Mouse (Mus musculus) kidney, embryonic 16.5 days (tissue): ENCODE measurements at regions not wholly inside any gene's neighbourhood (a gene's known extent, or its start where the extent isn't known, plus 50 kb on each side); places are given as distances from the start of the nearest gene placed in this dataset.

ENCODE experiments used
- ATAC-seq: fragments of 200-750 bp; cut with Nextera tagmentation; 2 replicates; pipeline ENCODE4 v1.8.0; 2017; ENCODE audit warnings: moderate TSS enrichment; ENCODE audit not compliant: low FRiP score, low TSS enrichment
- H3K27ac ChIP-seq: fragments of 300-500 bp; sonication (generic); 2 replicates; pipeline ENCODE4 v1.5.1; 2014; ENCODE audit warnings: low read length
- H3K27me3 ChIP-seq: fragments of 300-500 bp; sonication (generic); 2 replicates; pipeline ENCODE4 v1.6.1; 2014; ENCODE audit warnings: low read length, control low read depth, mixed read lengths; ENCODE audit not compliant: insufficient read depth
- H3K36me3 ChIP-seq: fragments of 300-500 bp; sonication (generic); 2 replicates; pipeline ENCODE4 v1.6.1; 2014; ENCODE audit warnings: low read length, control low read depth, mixed read lengths; ENCODE audit not compliant: insufficient read depth
- H3K4me1 ChIP-seq: fragments of 300-500 bp; sonication (generic); 2 replicates; pipeline ENCODE4 v1.6.1; 2014; ENCODE audit warnings: low read length, control low read depth, mixed read lengths; ENCODE audit not compliant: insufficient read depth
- H3K4me2 ChIP-seq: fragments of 300-500 bp; sonication (generic); replicated peaks from 2 replicates; pipeline ENCODE4 v1.6.1; 2014; ENCODE audit warnings: low read depth, low read length
- H3K4me3 ChIP-seq: fragments of 300-500 bp; sonication (generic); 2 replicates; pipeline ENCODE4 v1.5.1; 2014; ENCODE audit warnings: mild to moderate bottlenecking, low read length
- H3K9ac ChIP-seq: fragments of 300-500 bp; sonication (generic); replicated peaks from 2 replicates; pipeline ENCODE4 v1.6.1; 2014; ENCODE audit warnings: low read length
- H3K9me3 ChIP-seq: fragments of 300-500 bp; sonication (generic); 2 replicates; pipeline ENCODE4 v1.6.1; 2016; ENCODE audit warnings: low read length, control low read depth
- WGBS: fragments of 180-500 bp; shearing (Covaris S2); extraction: QIAGEN DNeasy Blood & Tissue Kit; methylation state at CpG from one replicate; pipeline ENCODE4 v1.1.7; 2014; 5-methylcytosine and 5-hydroxymethylcytosine counted together

- H3K9me3 ChIP-seq: no peaks in the 10 kb centered on the region
- no peak overlapping the region for H3K4me3 ChIP-seq
- no peaks in the 10 kb centered on the region for H3K36me3 ChIP-seq
- no peak for ATAC-seq
- no peak overlapping the region for H3K27ac ChIP-seq
- H3K27me3 ChIP-seq: no peaks in the 10 kb centered on the region
- no peak overlapping the region for H3K9ac ChIP-seq
- no peaks in the 10 kb centered on the region for H3K4me1 ChIP-seq
- H3K4me2 ChIP-seq: no peak overlapping the region
- WGBS: 72% methylated on average over 3 of the region's 3 CpGs
These were observed 68.1 kb upstream of the Ppm1j start for GRCm38 (mm10) chr3:104712711-104713110.

GRCm38 (mm10) chr3:104713836-104714631 is 66.8 kb upstream of the Ppm1j start:
- no peak overlapping the region for H3K27ac ChIP-seq
- no peaks in the 10 kb centered on the region for H3K4me1 ChIP-seq
- peak; percentile 81 for ATAC-seq
- H3K9me3 ChIP-seq: no peaks in the 10 kb centered on the region
- H3K4me3 ChIP-seq: peak overlapping the region; percentile 2
- no peaks in the 10 kb centered on the region for H3K27me3 ChIP-seq
- peak overlapping the region; percentile 39 for H3K4me2 ChIP-seq
- H3K9ac ChIP-seq: no peak overlapping the region
- no peaks in the 10 kb centered on the region for H3K36me3 ChIP-seq
- 25% methylated on average over 8 of the region's 8 CpGs for WGBS

- H3K4me1 ChIP-seq: no peaks in the 10 kb centered on the region
- H3K9me3 ChIP-seq: no peaks in the 10 kb centered on the region
- H3K27me3 ChIP-seq: no peaks in the 10 kb centered on the region
- H3K4me3 ChIP-seq: peak overlapping the region; percentile 2
- H3K27ac ChIP-seq: no peak overlapping the region
- H3K4me2 ChIP-seq: peak overlapping the region; percentile 39
- no peaks in the 10 kb centered on the region for H3K36me3 ChIP-seq
- 44% methylated on average over 11 of the region's 11 CpGs for WGBS
- peak; percentile 40 for ATAC-seq
- H3K9ac ChIP-seq: no peak overlapping the region
These were observed 66.1 kb upstream of the Ppm1j start for GRCm38 (mm10) chr3:104714679-104715326.
